Mouse (Mus musculus): ENCODE measurements around the gene Sult1d1. TPM values are rescaled to one million over a fixed set of nuclear protein-coding genes. Genes with fewer than 3 reads are reported as not detected.

Gene Sult1d1
- polyA plus RNA-seq (2014; fragmentation: Nextera tagmentation; extraction: Ambion mirVana): 1.0 and 2.3 TPM in 2 replicates

- 80% methylated on average over 5 of the region's 5 CpGs for WGBS
- peak; percentile 81; the same call in 1 of the 2 replicates for ATAC-seq (ENCODE audit: low read depth)
- no peaks in the 10 kb centered on the region for H3K27me3 ChIP-seq (replicated peaks; ENCODE audit: control insufficient read depth, insufficient read depth, low read length)
- DNase-seq (ENCODE audit: low spot score): peak; percentile 19
- no peak within 1 kb of the TSS for H3K9ac ChIP-seq (ENCODE audit: low read depth, low read length)
- H3K9me3 ChIP-seq (ENCODE audit: control insufficient read depth, low read length): no peaks in the 10 kb centered on the region
- H3K4me1 ChIP-seq (ENCODE audit: control insufficient read depth, insufficient read depth, low read length): 0 out of 2 replicates have a peak, but pooled peaks cover 4% of the 10 kb centered on the region
- no peaks in the 10 kb centered on the region for H3K36me3 ChIP-seq (ENCODE audit: control insufficient read depth, insufficient read depth, low read length)
- no peak within 1 kb of the TSS for H3K4me2 ChIP-seq (ENCODE audit: low read depth, low read length)
- H3K27ac ChIP-seq (replicated peaks; ENCODE audit: low read depth, low read length): no peak within 1 kb of the TSS
- no peak within 1 kb of the TSS for H3K4me3 ChIP-seq (ENCODE audit: low read depth, low read length)
These were observed at the start of gene Sult1d1 for GRCm38 (mm10) chr5:87568845-87569244. Sult1d1 (minus strand) TSS chr5:87569027.

- ATAC-seq (ENCODE audit: low read depth) (no peak), DNase-seq (ENCODE audit: low spot score) (no peak)
- H3K9ac ChIP-seq (ENCODE audit: low read depth, low read length): no peak overlapping the region
- no peaks in the 10 kb centered on the region for H3K9me3 ChIP-seq (ENCODE audit: control insufficient read depth, low read length)
- H3K36me3 ChIP-seq (ENCODE audit: control insufficient read depth, insufficient read depth, low read length): no peaks in the 10 kb centered on the region
- WGBS: 88% methylated on average over 2 of the region's 2 CpGs
- H3K27ac ChIP-seq (replicated peaks; ENCODE audit: low read depth, low read length): no peak overlapping the region
- no peaks in the 10 kb centered on the region for H3K27me3 ChIP-seq (replicated peaks; ENCODE audit: control insufficient read depth, insufficient read depth, low read length)
- no peak overlapping the region for H3K4me2 ChIP-seq (ENCODE audit: low read depth, low read length)
- no peak overlapping the region for H3K4me3 ChIP-seq (ENCODE audit: low read depth, low read length)
- no peaks in the 10 kb centered on the region for H3K4me1 ChIP-seq (ENCODE audit: control insufficient read depth, insufficient read depth, low read length)
These were observed 46.2 kb upstream of the Sult1d1 start for GRCm38 (mm10) chr5:87615128-87615390.

DNA sequence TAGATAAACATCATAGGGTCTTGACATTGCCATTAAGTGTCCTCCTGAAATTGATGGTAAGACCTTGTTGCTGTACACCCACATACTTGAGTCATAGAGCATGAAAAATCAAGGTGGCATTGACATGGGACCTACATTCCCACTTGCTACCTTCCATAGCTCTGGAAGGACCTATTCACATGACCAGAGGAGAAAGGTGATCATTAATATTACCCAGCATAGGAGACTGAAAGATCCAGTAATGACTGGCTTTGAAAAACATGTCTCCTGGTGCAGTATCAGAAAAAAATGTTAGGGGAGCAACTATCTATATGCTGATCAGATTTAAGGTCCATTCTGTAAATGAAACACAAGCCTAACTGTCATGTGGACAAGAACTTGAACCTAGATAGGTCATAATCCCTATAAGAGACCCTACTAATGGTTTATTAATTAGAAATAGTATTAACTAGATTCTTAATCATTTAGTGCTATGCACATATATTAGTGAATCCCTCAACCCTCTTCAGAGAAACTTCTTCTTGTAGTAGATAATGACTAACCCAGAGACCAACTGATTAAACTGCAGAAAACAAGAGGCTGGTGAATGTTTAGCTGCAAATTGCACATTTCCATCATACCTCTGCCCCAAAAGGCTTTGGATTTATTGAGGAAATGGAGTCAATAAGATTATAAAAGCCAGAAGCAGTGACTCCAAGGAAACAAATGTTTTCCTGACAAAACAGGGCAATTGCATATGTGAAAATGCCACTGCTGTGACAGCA is 45.7 kb upstream of the Sult1d1 start:
- ATAC-seq (ENCODE audit: low read depth) (no peak), DNase-seq (ENCODE audit: low spot score) (no peak)
- Histone ChIP-seq H3K27me3 (replicated peaks; ENCODE audit: control insufficient read depth, insufficient read depth, low read length) (no peaks in the 10 kb centered on the region), H3K9me3 (ENCODE audit: control insufficient read depth, low read length) (no peaks in the 10 kb centered on the region), H3K36me3 (ENCODE audit: control insufficient read depth, insufficient read depth, low read length) (no peaks in the 10 kb centered on the region), H3K4me1 (ENCODE audit: control insufficient read depth, insufficient read depth, low read length) (no peaks in the 10 kb centered on the region), H3K4me2 (ENCODE audit: low read depth, low read length) (no peak overlapping the region), H3K9ac (ENCODE audit: low read depth, low read length) (no peak overlapping the region), H3K4me3 (ENCODE audit: low read depth, low read length) (no peak overlapping the region), H3K27ac (replicated peaks; ENCODE audit: low read depth, low read length) (no peak overlapping the region)

DNA sequence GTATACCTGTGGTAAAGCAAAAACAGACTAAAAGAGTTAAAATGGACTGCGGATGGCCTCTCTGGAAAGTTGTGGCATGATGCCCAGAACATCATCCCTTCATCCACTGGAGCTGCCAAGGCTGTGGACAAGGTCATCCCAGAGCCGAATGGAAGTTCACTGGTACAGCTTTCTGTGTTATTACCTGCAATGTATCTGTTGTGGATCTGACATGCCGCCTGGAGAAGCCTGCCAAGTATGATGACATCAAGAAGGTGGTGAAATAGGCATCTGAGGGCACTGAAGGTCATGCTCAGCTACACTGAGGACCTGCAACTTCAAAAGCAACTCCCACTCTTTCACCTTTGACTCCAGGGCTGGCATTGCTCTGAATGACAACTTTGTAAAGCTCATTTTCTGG is 32.2 kb upstream of the Sult1d1 start:
- no peaks in the 10 kb centered on the region for H3K27me3 ChIP-seq (replicated peaks; ENCODE audit: control insufficient read depth, insufficient read depth, low read length)
- no peaks in the 10 kb centered on the region for H3K9me3 ChIP-seq (ENCODE audit: control insufficient read depth, low read length)
- no peak overlapping the region for H3K4me3 ChIP-seq (ENCODE audit: low read depth, low read length)
- no peak overlapping the region for H3K4me2 ChIP-seq (ENCODE audit: low read depth, low read length)
- no peak for DNase-seq (ENCODE audit: low spot score)
- H3K27ac ChIP-seq (replicated peaks; ENCODE audit: low read depth, low read length): no peak overlapping the region
- H3K4me1 ChIP-seq (ENCODE audit: control insufficient read depth, insufficient read depth, low read length): no peaks in the 10 kb centered on the region
- H3K36me3 ChIP-seq (ENCODE audit: control insufficient read depth, insufficient read depth, low read length): no peaks in the 10 kb centered on the region
- ATAC-seq (ENCODE audit: low read depth): no peak
- H3K9ac ChIP-seq (ENCODE audit: low read depth, low read length): no peak overlapping the region
- 72% methylated on average over 3 of the region's 3 CpGs for WGBS

DNA sequence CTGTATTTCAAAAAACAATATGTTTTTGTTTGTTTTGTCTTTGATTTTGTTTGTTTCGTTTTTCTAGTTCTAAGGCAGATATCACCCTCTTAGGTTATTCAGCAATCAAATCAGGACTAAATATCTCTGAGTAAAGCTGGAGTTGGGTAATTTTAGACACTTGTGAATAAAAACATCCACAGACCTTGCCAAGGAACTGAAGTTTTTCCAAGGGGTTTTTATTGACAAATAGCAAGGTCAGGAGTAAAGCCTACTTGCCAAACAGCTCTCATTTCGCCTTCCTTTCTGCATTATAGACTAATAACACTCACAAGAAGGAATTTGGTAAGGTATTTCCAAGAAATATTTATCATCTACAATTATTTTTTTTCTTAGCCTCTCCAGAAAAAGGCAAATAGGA is 29.1 kb upstream of the Sult1d1 start:
- DNase-seq (ENCODE audit: low spot score) (no peak), ATAC-seq (ENCODE audit: low read depth) (no peak)
- H3K9me3 ChIP-seq (ENCODE audit: control insufficient read depth, low read length): no peaks in the 10 kb centered on the region
- no peaks in the 10 kb centered on the region for H3K36me3 ChIP-seq (ENCODE audit: control insufficient read depth, insufficient read depth, low read length)
- H3K4me3 ChIP-seq (ENCODE audit: low read depth, low read length): no peak overlapping the region
- H3K27me3 ChIP-seq (replicated peaks; ENCODE audit: control insufficient read depth, insufficient read depth, low read length): no peaks in the 10 kb centered on the region
- no peaks in the 10 kb centered on the region for H3K4me1 ChIP-seq (ENCODE audit: control insufficient read depth, insufficient read depth, low read length)
- H3K27ac ChIP-seq (replicated peaks; ENCODE audit: low read depth, low read length): no peak overlapping the region
- WGBS: 65% methylated on average over 2 of the region's 2 CpGs
- H3K9ac ChIP-seq (ENCODE audit: low read depth, low read length): no peak overlapping the region
- H3K4me2 ChIP-seq (ENCODE audit: low read depth, low read length): no peak overlapping the region

DNA sequence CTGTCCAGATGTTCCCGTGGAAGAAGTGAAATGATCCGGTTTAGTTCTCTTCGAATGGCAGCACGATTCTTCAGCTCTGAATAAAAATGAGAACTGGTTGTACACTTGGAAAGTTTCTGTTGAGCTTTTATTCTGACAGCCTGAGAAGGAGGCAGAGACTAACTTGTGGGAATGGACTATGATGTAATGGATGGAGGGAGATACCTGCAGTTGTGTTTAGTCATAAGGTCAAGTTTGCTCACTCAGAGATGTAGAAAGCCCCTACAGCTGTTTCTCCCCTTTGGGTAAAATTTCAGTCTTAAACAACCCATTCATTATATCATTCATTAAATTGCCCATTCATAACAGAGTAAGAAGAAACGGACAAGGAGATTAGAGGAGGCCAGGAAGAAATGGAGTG is 22.7 kb upstream of the Sult1d1 start, which contains the start of gene Sult1e1:
Gene Sult1e1, minus strand, starts transcription at position 101 of the 400 bp plus-strand sequence.
- DNase-seq (ENCODE audit: low spot score): no peak
- no peak within 1 kb of the TSS for H3K27ac ChIP-seq (replicated peaks; ENCODE audit: low read depth, low read length)
- no peak; the same call in 1 of the 2 replicates for ATAC-seq (ENCODE audit: low read depth)
- WGBS: 73% methylated on average over 5 of the region's 5 CpGs
- no peaks in the 10 kb centered on the region for H3K9me3 ChIP-seq (ENCODE audit: control insufficient read depth, low read length)
- no peak within 1 kb of the TSS for H3K4me2 ChIP-seq (ENCODE audit: low read depth, low read length)
- no peaks in the 10 kb centered on the region for H3K4me1 ChIP-seq (ENCODE audit: control insufficient read depth, insufficient read depth, low read length)
- H3K36me3 ChIP-seq (ENCODE audit: control insufficient read depth, insufficient read depth, low read length): no peaks in the 10 kb centered on the region
- no peak within 1 kb of the TSS for H3K4me3 ChIP-seq (ENCODE audit: low read depth, low read length)
- no peaks in the 10 kb centered on the region for H3K27me3 ChIP-seq (replicated peaks; ENCODE audit: control insufficient read depth, insufficient read depth, low read length)
- H3K9ac ChIP-seq (ENCODE audit: low read depth, low read length): no peak within 1 kb of the TSS

DNA sequence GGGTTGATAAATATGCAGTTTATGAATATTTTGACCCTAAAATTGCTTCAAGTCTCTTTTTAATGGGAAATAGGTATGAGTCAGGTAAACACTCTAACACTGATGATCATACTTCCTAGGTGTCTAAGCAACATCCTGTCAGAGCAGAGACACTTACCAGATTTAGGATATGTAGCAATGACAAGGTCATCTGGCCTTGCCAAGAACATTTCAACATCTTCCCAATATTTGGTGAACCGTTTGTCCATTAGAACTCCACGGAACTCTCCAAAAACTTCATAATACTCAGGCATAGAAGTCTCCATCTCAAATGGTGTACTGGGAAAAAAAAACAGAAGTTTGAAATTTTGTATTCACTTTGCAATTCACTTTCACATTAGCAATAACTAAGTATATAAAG is 21.1 kb upstream of the Sult1d1 start:
- H3K4me1 ChIP-seq (ENCODE audit: control insufficient read depth, insufficient read depth, low read length): no peaks in the 10 kb centered on the region
- H3K27ac ChIP-seq (replicated peaks; ENCODE audit: low read depth, low read length): no peak overlapping the region
- H3K27me3 ChIP-seq (replicated peaks; ENCODE audit: control insufficient read depth, insufficient read depth, low read length): no peaks in the 10 kb centered on the region
- ATAC-seq (ENCODE audit: low read depth) (no peak), DNase-seq (ENCODE audit: low spot score) (no peak)
- 92% methylated on average over 2 of the region's 2 CpGs for WGBS
- no peak overlapping the region for H3K9ac ChIP-seq (ENCODE audit: low read depth, low read length)
- H3K9me3 ChIP-seq (ENCODE audit: control insufficient read depth, low read length): no peaks in the 10 kb centered on the region
- no peak overlapping the region for H3K4me3 ChIP-seq (ENCODE audit: low read depth, low read length)
- no peaks in the 10 kb centered on the region for H3K36me3 ChIP-seq (ENCODE audit: control insufficient read depth, insufficient read depth, low read length)
- no peak overlapping the region for H3K4me2 ChIP-seq (ENCODE audit: low read depth, low read length)

DNA sequence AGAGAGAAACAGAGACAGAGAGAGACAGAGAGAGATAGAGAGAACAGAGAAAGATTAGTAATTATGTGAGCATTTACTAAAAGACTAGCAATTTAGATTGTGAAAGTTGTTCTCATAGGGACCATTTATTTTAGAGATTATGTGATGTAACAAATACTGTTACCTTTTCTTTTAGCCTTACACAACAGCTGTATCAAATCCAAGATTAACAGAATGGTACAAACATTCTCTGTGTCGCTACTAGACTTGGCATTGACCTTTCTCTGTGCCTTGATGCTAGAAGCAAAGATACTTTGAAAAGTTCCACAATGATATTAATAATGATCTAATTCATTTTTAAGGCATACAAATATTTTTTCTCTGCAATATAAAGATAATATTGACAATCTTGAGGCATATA is 11.6 kb upstream of the Sult1d1 start:
- Histone ChIP-seq H3K27me3 (replicated peaks; ENCODE audit: control insufficient read depth, insufficient read depth, low read length) (no peaks in the 10 kb centered on the region), H3K9me3 (ENCODE audit: control insufficient read depth, low read length) (no peaks in the 10 kb centered on the region), H3K27ac (replicated peaks; ENCODE audit: low read depth, low read length) (no peak overlapping the region), H3K9ac (ENCODE audit: low read depth, low read length) (no peak overlapping the region), H3K4me1 (ENCODE audit: control insufficient read depth, insufficient read depth, low read length) (no peaks in the 10 kb centered on the region), H3K4me2 (ENCODE audit: low read depth, low read length) (no peak overlapping the region), H3K4me3 (ENCODE audit: low read depth, low read length) (no peak overlapping the region), H3K36me3 (ENCODE audit: control insufficient read depth, insufficient read depth, low read length) (no peaks in the 10 kb centered on the region)
- ATAC-seq (ENCODE audit: low read depth) (no peak), DNase-seq (ENCODE audit: low spot score) (no peak)
- WGBS: 84% methylated on average over 1 of the region's 1 CpGs

GRCm38 (mm10) chr5:87574174-87574573 is 5.3 kb upstream of the Sult1d1 start:
- 32% methylated on average over 1 of the region's 1 CpGs for WGBS
- Histone ChIP-seq H3K9ac (ENCODE audit: low read depth, low read length) (no peak overlapping the region), H3K9me3 (ENCODE audit: control insufficient read depth, low read length) (no peaks in the 10 kb centered on the region), H3K4me2 (ENCODE audit: low read depth, low read length) (no peak overlapping the region), H3K27ac (replicated peaks; ENCODE audit: low read depth, low read length) (no peak overlapping the region), H3K4me3 (ENCODE audit: low read depth, low read length) (no peak overlapping the region), H3K36me3 (ENCODE audit: control insufficient read depth, insufficient read depth, low read length) (no peaks in the 10 kb centered on the region), H3K27me3 (replicated peaks; ENCODE audit: control insufficient read depth, insufficient read depth, low read length) (no peaks in the 10 kb centered on the region), H3K4me1 (ENCODE audit: control insufficient read depth, insufficient read depth, low read length) (0 out of 2 replicates have a peak, but pooled peaks cover 7% of the 10 kb centered on the region)
- ATAC-seq (ENCODE audit: low read depth) (no peak), DNase-seq (ENCODE audit: low spot score) (no peak)

Data from embryonic facial prominence, embryonic 14.5 days (tissue).